Mouse (Mus musculus) forebrain, embryonic 12.5 days (tissue): Measurements from ENCODE around the gene Ecm2. TPM values are rescaled to one million over a fixed set of nuclear protein-coding genes. Genes with fewer than 3 reads are reported as not detected.

Experiments used
- ATAC-seq: fragments of 200-750 bp; cut with Nextera tagmentation; 2 replicates; pipeline ENCODE4 v1.8.0; 2017; ENCODE audit warnings: moderate TSS enrichment; ENCODE audit not compliant: low FRiP score
- H3K27ac ChIP-seq: fragments of 300-500 bp; sonication (generic); 2 replicates; pipeline ENCODE4 v1.5.1; 2016; ENCODE audit warnings: mild to moderate bottlenecking
- H3K27me3 ChIP-seq: fragments of 300-500 bp; sonication (generic); 2 replicates; pipeline ENCODE4 v1.6.1; 2016; ENCODE audit warnings: mild to moderate bottlenecking
- H3K36me3 ChIP-seq: fragments of 300-500 bp; sonication (generic); replicated peaks from 2 replicates; pipeline ENCODE4 v1.6.1; 2016; ENCODE audit warnings: mild to moderate bottlenecking
- H3K4me1 ChIP-seq: fragments of 300-500 bp; sonication (generic); 2 replicates; pipeline ENCODE4 v1.6.1; 2016
- H3K4me2 ChIP-seq: fragments of 300-500 bp; sonication (generic); 2 replicates; pipeline ENCODE4 v1.6.1; 2016; ENCODE audit warnings: mild to moderate bottlenecking, moderate library complexity
- H3K4me3 ChIP-seq: fragments of 300-500 bp; sonication (generic); replicated peaks from 2 replicates; pipeline ENCODE4 v1.5.1; 2016; ENCODE audit warnings: mild to moderate bottlenecking
- H3K9ac ChIP-seq: fragments of 300-500 bp; sonication (generic); 2 replicates; pipeline ENCODE4 v1.6.1; 2016; ENCODE audit warnings: mild to moderate bottlenecking
- H3K9me3 ChIP-seq: fragments of 300-500 bp; sonication (generic); 2 replicates; pipeline ENCODE4 v1.6.1; 2016
- WGBS: fragments of 180-500 bp; shearing (Covaris S2); methylation state at CpG from one replicate; pipeline ENCODE4 v1.1.7; 2016; 5-methylcytosine and 5-hydroxymethylcytosine counted together
- polyA plus RNA-seq: library from polyadenylated mRNA; unstranded; fragments of >200 nt; fragmentation: Nextera tagmentation; extraction: Ambion mirVana; gene quantifications from 2 replicates; pipeline ENCODE4 v1.2.1, GENCODE M21; 2016

The Ecm2 gene
- 0.58 and 0.84 TPM in 2 replicates for polyA plus RNA-seq

GRCm38 (mm10) chr13:49504510-49504909 lies at the start of gene Ecm2:
TSS of gene Ecm2 (plus strand) at chr13:49504810.
- H3K9ac ChIP-seq = no peak within 1 kb of the TSS
- no peaks in the 10 kb centered on the region for H3K36me3 ChIP-seq
- no peaks in the 10 kb centered on the region for H3K9me3 ChIP-seq
- no peak within 1 kb of the TSS for H3K27ac ChIP-seq
- no peaks in the 10 kb centered on the region for H3K27me3 ChIP-seq
- peaks cover 6% of the 10 kb centered on the region; the same call in 1 of the 2 replicates for H3K4me1 ChIP-seq
- no peak within 1 kb of the TSS for H3K4me3 ChIP-seq
- ATAC-seq = no peak
- WGBS = 67% methylated on average over 4 of the region's 4 CpGs
- H3K4me2 ChIP-seq = no peak within 1 kb of the TSS

GRCm38 (mm10) chr13:49460276-49460675 lies 44.3 kb upstream of the Ecm2 start:
- peaks cover 56% of the 10 kb centered on the region for H3K36me3 ChIP-seq
- H3K9ac ChIP-seq = no peak overlapping the region
- no peak for ATAC-seq
- H3K4me1 ChIP-seq = no peaks in the 10 kb centered on the region
- no peak overlapping the region for H3K4me3 ChIP-seq
- no peaks in the 10 kb centered on the region for H3K9me3 ChIP-seq
- WGBS = 91% methylated on average over 4 of the region's 4 CpGs
- H3K27me3 ChIP-seq = no peaks in the 10 kb centered on the region
- no peak overlapping the region for H3K4me2 ChIP-seq
- no peak overlapping the region for H3K27ac ChIP-seq

GRCm38 (mm10) chr13:49460692-49461414 lies 43.8 kb upstream of the Ecm2 start:
- no peak overlapping the region for H3K4me3 ChIP-seq
- no peak overlapping the region for H3K9ac ChIP-seq
- no peaks in the 10 kb centered on the region for H3K9me3 ChIP-seq
- 83% methylated on average over 5 of the region's 5 CpGs for WGBS
- H3K4me2 ChIP-seq = no peak overlapping the region
- ATAC-seq = no peak
- H3K27ac ChIP-seq = no peak overlapping the region
- H3K27me3 ChIP-seq = no peaks in the 10 kb centered on the region
- no peaks in the 10 kb centered on the region for H3K4me1 ChIP-seq
- H3K36me3 ChIP-seq = peaks cover 60% of the 10 kb centered on the region

- H3K9ac ChIP-seq = no peak overlapping the region
- H3K27ac ChIP-seq = no peak overlapping the region
- WGBS = 89% methylated on average over 15 of the region's 15 CpGs
- no peaks in the 10 kb centered on the region for H3K4me1 ChIP-seq
- H3K36me3 ChIP-seq = peaks cover 60% of the 10 kb centered on the region
- ATAC-seq = no peak
- no peaks in the 10 kb centered on the region for H3K9me3 ChIP-seq
- H3K4me3 ChIP-seq = no peak overlapping the region
- H3K4me2 ChIP-seq = no peak overlapping the region
- no peaks in the 10 kb centered on the region for H3K27me3 ChIP-seq
Observed at GRCm38 (mm10) chr13:49461458-49462132, 43.0 kb upstream of the Ecm2 start.

GRCm38 (mm10) chr13:49462921-49463320 lies 41.7 kb upstream of the Ecm2 start:
- Histone ChIP-seq H3K27ac (no peak overlapping the region), H3K9me3 (no peaks in the 10 kb centered on the region), H3K27me3 (no peaks in the 10 kb centered on the region), H3K9ac (no peak overlapping the region), H3K36me3 (peaks cover 56% of the 10 kb centered on the region), H3K4me1 (no peaks in the 10 kb centered on the region), H3K4me2 (no peak overlapping the region), H3K4me3 (no peak overlapping the region)
- no peak for ATAC-seq
- 96% methylated on average over 2 of the region's 2 CpGs for WGBS

- no peak overlapping the region for H3K4me3 ChIP-seq
- no peak overlapping the region for H3K27ac ChIP-seq
- no peak overlapping the region for H3K4me2 ChIP-seq
- no peaks in the 10 kb centered on the region for H3K9me3 ChIP-seq
- H3K27me3 ChIP-seq = no peaks in the 10 kb centered on the region
- 94% methylated on average over 4 of the region's 4 CpGs for WGBS
- no peak overlapping the region for H3K9ac ChIP-seq
- no peak for ATAC-seq
- H3K36me3 ChIP-seq = peaks cover 42% of the 10 kb centered on the region
- no peaks in the 10 kb centered on the region for H3K4me1 ChIP-seq
Observed at GRCm38 (mm10) chr13:49465875-49466274, 38.7 kb upstream of the Ecm2 start.

GRCm38 (mm10) chr13:49466393-49467075 lies 38.1 kb upstream of the Ecm2 start:
- WGBS = 87% methylated on average over 11 of the region's 11 CpGs
- H3K27ac ChIP-seq = no peak overlapping the region
- H3K36me3 ChIP-seq = peaks cover 36% of the 10 kb centered on the region
- H3K9me3 ChIP-seq = no peaks in the 10 kb centered on the region
- ATAC-seq = no peak
- H3K4me1 ChIP-seq = no peaks in the 10 kb centered on the region
- no peak overlapping the region for H3K4me3 ChIP-seq
- no peaks in the 10 kb centered on the region for H3K27me3 ChIP-seq
- no peak overlapping the region for H3K4me2 ChIP-seq
- no peak overlapping the region for H3K9ac ChIP-seq

- WGBS = 86% methylated on average over 2 of the region's 2 CpGs
Observed at GRCm38 (mm10) chr13:49467585-49467984, 37.0 kb upstream of the Ecm2 start.

GRCm38 (mm10) chr13:49469002-49469401 lies 35.6 kb upstream of the Ecm2 start:
- Histone ChIP-seq H3K27me3 (no peaks in the 10 kb centered on the region), H3K36me3 (peaks cover 18% of the 10 kb centered on the region), H3K27ac (no peak overlapping the region), H3K4me2 (no peak overlapping the region), H3K9me3 (no peaks in the 10 kb centered on the region), H3K4me1 (no peaks in the 10 kb centered on the region), H3K9ac (no peak overlapping the region), H3K4me3 (no peak overlapping the region)
- 96% methylated on average over 5 of the region's 5 CpGs for WGBS
- ATAC-seq = no peak

More at GRCm38 (mm10) chr13:49467585-49467984, 37.0 kb upstream of the Ecm2 start:
- peaks cover 26% of the 10 kb centered on the region for H3K36me3 ChIP-seq
- no peaks in the 10 kb centered on the region for H3K9me3 ChIP-seq
- ATAC-seq = no peak
- no peak overlapping the region for H3K4me3 ChIP-seq
- no peak overlapping the region for H3K4me2 ChIP-seq
- H3K27me3 ChIP-seq = no peaks in the 10 kb centered on the region
- no peaks in the 10 kb centered on the region for H3K4me1 ChIP-seq
- H3K9ac ChIP-seq = no peak overlapping the region
- H3K27ac ChIP-seq = no peak overlapping the region

- no peak overlapping the region for H3K9ac ChIP-seq
- no peak overlapping the region for H3K4me2 ChIP-seq
- ATAC-seq = no peak
- H3K27me3 ChIP-seq = no peaks in the 10 kb centered on the region
- no peak overlapping the region for H3K27ac ChIP-seq
- H3K9me3 ChIP-seq = no peaks in the 10 kb centered on the region
- H3K4me3 ChIP-seq = no peak overlapping the region
- peaks cover 5% of the 10 kb centered on the region; the same call in 1 of the 2 replicates for H3K36me3 ChIP-seq
- WGBS = 93% methylated on average over 4 of the region's 4 CpGs
- no peaks in the 10 kb centered on the region for H3K4me1 ChIP-seq
Observed at GRCm38 (mm10) chr13:49470319-49470718, 34.3 kb upstream of the Ecm2 start.

GRCm38 (mm10) chr13:49470806-49471205 lies 33.8 kb upstream of the Ecm2 start:
- ATAC-seq = no peak
- 81% methylated on average over 4 of the region's 4 CpGs for WGBS
- no peaks in the 10 kb centered on the region for H3K9me3 ChIP-seq
- 0 out of 2 replicates have a peak, but pooled peaks cover 2% of the 10 kb centered on the region for H3K36me3 ChIP-seq
- no peak overlapping the region for H3K4me2 ChIP-seq
- no peak overlapping the region for H3K27ac ChIP-seq
- H3K27me3 ChIP-seq = no peaks in the 10 kb centered on the region
- no peaks in the 10 kb centered on the region for H3K4me1 ChIP-seq
- H3K4me3 ChIP-seq = no peak overlapping the region
- H3K9ac ChIP-seq = no peak overlapping the region

- Histone ChIP-seq H3K4me2 (no peak overlapping the region), H3K36me3 (0 out of 2 replicates have a peak, but pooled peaks cover 2% of the 10 kb centered on the region), H3K4me3 (no peak overlapping the region), H3K27ac (no peak overlapping the region), H3K27me3 (no peaks in the 10 kb centered on the region), H3K4me1 (no peaks in the 10 kb centered on the region), H3K9ac (no peak overlapping the region), H3K9me3 (no peaks in the 10 kb centered on the region)
- ATAC-seq = no peak
- 74% methylated on average over 4 of the region's 4 CpGs for WGBS
Observed at GRCm38 (mm10) chr13:49471981-49472675, 32.5 kb upstream of the Ecm2 start.
